ENCODE assay signal across 9 mouse cellular contexts in the genomic region with DNA sequence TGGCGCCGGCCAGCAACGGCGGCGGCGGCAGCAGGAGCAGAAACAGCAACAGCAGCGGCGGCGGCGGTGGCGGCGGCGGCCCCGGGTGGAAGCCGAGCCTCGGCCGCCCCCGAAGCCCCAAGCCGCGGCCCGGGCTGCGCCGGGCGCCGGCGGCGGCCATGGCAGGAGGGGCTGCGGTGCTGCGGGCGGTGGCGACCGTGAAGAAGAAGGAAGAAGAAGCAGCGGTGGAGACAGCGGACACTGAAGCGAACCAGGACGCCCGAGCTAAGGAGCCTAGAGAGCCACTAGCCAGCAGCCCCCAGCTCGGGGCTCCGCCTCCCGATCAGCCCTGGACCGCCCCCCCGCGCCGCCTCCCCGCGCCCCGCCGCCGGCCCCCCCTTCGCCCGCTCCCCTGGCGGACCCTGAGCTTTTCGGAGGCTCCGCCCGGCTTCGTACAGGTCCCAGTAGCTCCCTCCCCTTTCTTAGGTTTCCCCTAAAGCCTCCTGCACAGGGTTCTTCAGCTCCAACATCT. TPM values are rescaled to one million over a fixed set of nuclear protein-coding genes. Genes with fewer than 3 reads are reported as not detected.
DNase-seq lines count a peak whose midpoint lies in the region; ATAC-seq and TF ChIP-seq lines count a peak whose summit lies in the region.
"Had no signal": no experiment of that assay in that cellular context is flagged by ENCODE, and none has a peak within 500 bp of the region (broad histone marks: within the 10 kb centered on the region; RNA-seq: fewer than 3 reads in every experiment).

A gene (minus strand): TSS at position 411 of the 511 bp plus-strand sequence.

- H3K27me3 ChIP-seq in heart, embryonic 11.5 days (ENCODE audit: control insufficient read depth, insufficient read depth, low read length), result peaks cover 44% of the 10 kb centered on the region
- H3K27me3 ChIP-seq in forebrain, embryonic 11.5 days (ENCODE audit: control insufficient read depth, insufficient read depth, low read length), result peaks cover 11% of the 10 kb centered on the region
- H3K27me3 ChIP-seq in intestine, embryonic 15.5 days (replicated peaks), result peaks cover 28% of the 10 kb centered on the region
- peaks cover 29% of the 10 kb centered on the region for H3K27me3 ChIP-seq in limb, embryonic 14.5 days (ENCODE audit: control insufficient read depth, insufficient read depth, low read length)
- 0 out of 2 replicates have a peak, but pooled peaks cover 3% of the 10 kb centered on the region for H3K27me3 ChIP-seq in neural tube, embryonic 15.5 days (replicated peaks)
- H3K27me3 ChIP-seq: CH12.LX had no signal

- intact Hi-C loops in heart, postnatal 25 days (cut with DNase I), result no loop called here

- no peak for TF ChIP-seq POLR2A in limb, embryonic 14.5 days (IDR thresholded peaks at IDR 0.05; ENCODE audit: borderline replicate concordance, extremely low read depth, insufficient read depth, insufficient read length)

- no peaks in the 10 kb centered on the region for H3K9me3 ChIP-seq in heart, embryonic 11.5 days (replicated peaks; ENCODE audit: control insufficient read depth, low read length)
- no peaks in the 10 kb centered on the region for H3K9me3 ChIP-seq in forebrain, embryonic 11.5 days (ENCODE audit: control insufficient read depth, low read length)
- H3K9me3 ChIP-seq in intestine, embryonic 15.5 days, result no peaks in the 10 kb centered on the region
- no peaks in the 10 kb centered on the region for H3K9me3 ChIP-seq in limb, embryonic 14.5 days (ENCODE audit: control insufficient read depth, low read length)
- H3K9me3 ChIP-seq in neural tube, embryonic 15.5 days (replicated peaks), result no peaks in the 10 kb centered on the region

- H3K4me1 ChIP-seq in heart, embryonic 11.5 days (ENCODE audit: control insufficient read depth, insufficient read depth, low read length), result no peaks in the 10 kb centered on the region; the same call in 1 of the 2 replicates
- H3K4me1 ChIP-seq in forebrain, embryonic 11.5 days (replicated peaks; ENCODE audit: control insufficient read depth, insufficient read depth, low read length), result 0 out of 2 replicates have a peak, but pooled peaks cover 3% of the 10 kb centered on the region
- peaks cover 9% of the 10 kb centered on the region; the same call in 1 of the 2 replicates for H3K4me1 ChIP-seq in intestine, embryonic 15.5 days (replicated peaks)
- H3K4me1 ChIP-seq in limb, embryonic 14.5 days (ENCODE audit: control insufficient read depth, insufficient read depth, low read length), result no peaks in the 10 kb centered on the region
- peaks cover 28% of the 10 kb centered on the region for H3K4me1 ChIP-seq in neural tube, embryonic 15.5 days

- H3K4me2 ChIP-seq in heart, embryonic 11.5 days, result peak within 1 kb of the TSS; percentile 98
- peak within 1 kb of the TSS; percentile 93 for H3K4me2 ChIP-seq in forebrain, embryonic 11.5 days (ENCODE audit: low read depth, low read length, severe bottlenecking)
- H3K4me2 ChIP-seq in intestine, embryonic 15.5 days (replicated peaks), result peak within 1 kb of the TSS; percentile 98
- H3K4me2 ChIP-seq in limb, embryonic 14.5 days (replicated peaks; ENCODE audit: low read depth, low read length, severe bottlenecking), result peak within 1 kb of the TSS; percentile 97
- H3K4me2 ChIP-seq in neural tube, embryonic 15.5 days, result peak within 1 kb of the TSS; percentile 71

- DNase-seq in heart, postnatal 25 days (ENCODE audit: low spot score), result no peak
- DNase-seq in brain, adult 2 months (ENCODE audit: low read depth, low spot score), result peak; percentile 77
- peak; percentile 80 for DNase-seq in forebrain, embryonic 11.5 days (ENCODE audit: low spot score)
- peak; percentile 43 for DNase-seq in limb, embryonic 14.5 days (ENCODE audit: low spot score)
- no peak for DNase-seq in urinary bladder, adult 2 months (ENCODE audit: low spot score)

- H3K4me3 ChIP-seq in heart, embryonic 11.5 days (ENCODE audit: low read depth, low read length), result peak within 1 kb of the TSS; percentile 69
- peak within 1 kb of the TSS; percentile 76 for H3K4me3 ChIP-seq in forebrain, embryonic 11.5 days (ENCODE audit: low read depth, low read length)
- peak within 1 kb of the TSS; percentile 66 for H3K4me3 ChIP-seq in intestine, embryonic 15.5 days (replicated peaks)
- H3K4me3 ChIP-seq in limb, embryonic 14.5 days (replicated peaks; ENCODE audit: low read length), result peak within 1 kb of the TSS; percentile 71
- H3K4me3 ChIP-seq in neural tube, embryonic 15.5 days (replicated peaks), result peak within 1 kb of the TSS; percentile 88

- peak; percentile 18 for ATAC-seq in heart, embryonic 11.5 days (replicated peaks; ENCODE audit: insufficient number of reproducible peaks, low FRiP score, low TSS enrichment)
- peak; percentile 75 for ATAC-seq in forebrain, embryonic 11.5 days (replicated peaks; ENCODE audit: low FRiP score)
- ATAC-seq in intestine, embryonic 15.5 days, result peak; percentile 84
- peak; percentile 84 for ATAC-seq in limb, embryonic 14.5 days (ENCODE audit: low FRiP score, low read depth)
- ATAC-seq in neural tube, embryonic 15.5 days (ENCODE audit: low FRiP score), result peak; percentile 77

- under 1% methylated on average over 21 of the region's 56 CpGs for WGBS in heart, embryonic 11.5 days (ENCODE audit: insufficient replicate concordance)
- WGBS in forebrain, embryonic 11.5 days, result 1% methylated on average over 55 of the region's 56 CpGs
- WGBS in intestine, embryonic 15.5 days, result 0% methylated on average over 41 of the region's 56 CpGs
- 2% methylated on average over 29 of the region's 56 CpGs for WGBS in limb, embryonic 14.5 days
- 0% methylated on average over 36 of the region's 56 CpGs for WGBS in neural tube, embryonic 15.5 days

- H3K27ac ChIP-seq in heart, embryonic 11.5 days (ENCODE audit: low read depth, low read length), result no peak within 1 kb of the TSS
- H3K27ac ChIP-seq in forebrain, embryonic 11.5 days (ENCODE audit: low read depth, low read length), result no peak within 1 kb of the TSS
- no peak within 1 kb of the TSS for H3K27ac ChIP-seq in intestine, embryonic 15.5 days
- H3K27ac ChIP-seq in limb, embryonic 14.5 days (replicated peaks; ENCODE audit: low read depth, low read length), result no peak within 1 kb of the TSS
- H3K27ac ChIP-seq in neural tube, embryonic 15.5 days (replicated peaks), result peak within 1 kb of the TSS; percentile 90

- H3K36me3 ChIP-seq in heart, embryonic 11.5 days (ENCODE audit: control insufficient read depth, insufficient read depth, low read length), result no peaks in the 10 kb centered on the region
- no peaks in the 10 kb centered on the region for H3K36me3 ChIP-seq in forebrain, embryonic 11.5 days (ENCODE audit: control insufficient read depth, insufficient read depth, low read length)
- no peaks in the 10 kb centered on the region for H3K36me3 ChIP-seq in intestine, embryonic 15.5 days
- H3K36me3 ChIP-seq in limb, embryonic 14.5 days (ENCODE audit: control insufficient read depth, insufficient read depth, low read length), result no peaks in the 10 kb centered on the region
- no peaks in the 10 kb centered on the region for H3K36me3 ChIP-seq in neural tube, embryonic 15.5 days

- peak within 1 kb of the TSS; percentile 52; the same call in 1 of the 2 replicates for H3K9ac ChIP-seq in heart, embryonic 11.5 days (ENCODE audit: low read depth, low read length)
- peak within 1 kb of the TSS; percentile 87 for H3K9ac ChIP-seq in forebrain, embryonic 11.5 days (ENCODE audit: low read length)
- peak within 1 kb of the TSS; percentile 58 for H3K9ac ChIP-seq in intestine, embryonic 15.5 days
- H3K9ac ChIP-seq in limb, embryonic 14.5 days (ENCODE audit: low read depth, low read length, severe bottlenecking), result peak within 1 kb of the TSS; percentile 66
- H3K9ac ChIP-seq in neural tube, embryonic 15.5 days (replicated peaks), result peak within 1 kb of the TSS; percentile 98

RNA-seq across cellular contexts. Expression of the gene that starts here (rescaled TPM):
- polyA plus RNA-seq in heart, embryonic 11.5 days (2014; fragmentation: Nextera tagmentation; extraction: Ambion mirVana), result 0.04 and 0.14 TPM in 2 replicates
- under 1 TPM; 0.64 to 0.99 TPM for total RNA-seq in heart, postnatal 25 days (2021)
- 0.94 and 1.2 TPM in 2 replicates for polyA plus RNA-seq in forebrain, embryonic 11.5 days (2014; fragmentation: Nextera tagmentation; extraction: Ambion mirVana)
- 0.55 and 0.57 TPM in 2 replicates for polyA plus RNA-seq in intestine, embryonic 15.5 days (2015; fragmentation: Nextera tagmentation; extraction: Ambion mirVana)
- polyA plus RNA-seq in limb, embryonic 14.5 days (2012; rRNA removed), result 8.7 and 9.6 TPM in 2 replicates
- 1.6 and 1.7 TPM in 2 replicates for polyA plus RNA-seq in limb, embryonic 14.5 days (2014; fragmentation: Nextera tagmentation; extraction: Ambion mirVana)
- 2.5 and 3.9 TPM in 2 replicates for polyA plus RNA-seq in neural tube, embryonic 15.5 days (2015; fragmentation: Nextera tagmentation; extraction: Ambion mirVana)
- 2.1 and 3.1 TPM in 2 replicates for polyA plus RNA-seq in urinary bladder, adult 2 months (2012; rRNA removed)
- total RNA-seq: CH12.LX had no signal

Comparison
In these comparisons a context has a peak if more than half of its experiments do, and no peak if none do; other contexts are left out.
1. Peak in ATAC-seq, H3K4me3 ChIP-seq, H3K9ac ChIP-seq and H3K4me2 ChIP-seq in heart, embryonic 11.5 days; RNA of the gene not detected or under 1 TPM.
2. Peak in ATAC-seq, H3K4me3 ChIP-seq, H3K9ac ChIP-seq and H3K4me2 ChIP-seq in intestine, embryonic 15.5 days; RNA of the gene not detected or under 1 TPM.
3. ATAC-seq: peak in every context shown above with its lines; median percentile 84 in intestine, embryonic 15.5 days; 84 in limb, embryonic 14.5 days; 77 in neural tube, embryonic 15.5 days; 75 in forebrain, embryonic 11.5 days; 18 in heart, embryonic 11.5 days.
4. DNase-seq: peak in brain, adult 2 months (single experiment), forebrain, embryonic 11.5 days (single experiment) and limb, embryonic 14.5 days (single experiment); none in heart, postnatal 25 days (single experiment) and urinary bladder, adult 2 months (single experiment).
5. Peak in every context shown above with its lines, with median percentiles within 50 percentile points of each other: H3K4me2 ChIP-seq, H3K4me3 ChIP-seq and H3K9ac ChIP-seq.